Comparison of ENCODE assay signal across 8 mouse cellular contexts in genomic region chr6:52861186-52861820, GRCm38 (mm10).
DNase-seq lines count a peak whose midpoint lies in the region; ATAC-seq and TF ChIP-seq lines count a peak whose summit lies in the region.

No protein-coding gene starts in this region.

- 80% methylated on average over 9 of the region's 9 CpGs for WGBS in hindbrain, embryonic 10.5 days
- 84% methylated on average over 9 of the region's 9 CpGs for WGBS in hindbrain, embryonic 11.5 days
- WGBS in limb, embryonic 14.5 days = 36% methylated on average over 9 of the region's 9 CpGs
- 91% methylated on average over 9 of the region's 9 CpGs for WGBS in thymus, adult 2 months
- 57% methylated on average over 9 of the region's 9 CpGs for WGBS in kidney, embryonic 14.5 days

- H3K36me3 ChIP-seq in hindbrain, embryonic 10.5 days = no peaks in the 10 kb centered on the region
- no peaks in the 10 kb centered on the region for H3K36me3 ChIP-seq in hindbrain, embryonic 11.5 days (ENCODE audit: control insufficient read depth, insufficient read depth, low read length)
- no peaks in the 10 kb centered on the region for H3K36me3 ChIP-seq in limb, embryonic 14.5 days (ENCODE audit: control insufficient read depth, insufficient read depth, low read length)
- H3K36me3 ChIP-seq in thymus, adult 2 months (ENCODE audit: control insufficient read depth, insufficient read depth, low read length) = no peaks in the 10 kb centered on the region
- H3K36me3 ChIP-seq in kidney, embryonic 14.5 days (ENCODE audit: control insufficient read depth, insufficient read depth, low read length) = no peaks in the 10 kb centered on the region

- no peak overlapping the region for H3K4me3 ChIP-seq in hindbrain, embryonic 10.5 days
- H3K4me3 ChIP-seq in hindbrain, embryonic 11.5 days (ENCODE audit: low read depth, low read length) = no peak overlapping the region
- no peak overlapping the region for H3K4me3 ChIP-seq in embryonic fibroblast, embryonic 13.5 days (ENCODE audit: insufficient read depth, low read length)
- no peak overlapping the region for H3K4me3 ChIP-seq in limb, embryonic 14.5 days (replicated peaks; ENCODE audit: low read length)
- no peak overlapping the region for H3K4me3 ChIP-seq in thymus, adult 2 months (ENCODE audit: control insufficient read depth, insufficient read depth, low read length)
- no peak overlapping the region for H3K4me3 ChIP-seq in kidney, embryonic 14.5 days (ENCODE audit: low read length)

- no peak for ATAC-seq in hindbrain, embryonic 11.5 days (ENCODE audit: low FRiP score)
- peak; percentile 26; the same call in 1 of the 2 replicates for ATAC-seq in cerebellum, adult (ENCODE audit: insufficient number of reproducible peaks, low FRiP score, low TSS enrichment)
- ATAC-seq in limb, embryonic 14.5 days (ENCODE audit: low FRiP score, low read depth) = peak; percentile 23
- no peak for ATAC-seq in kidney, embryonic 14.5 days (ENCODE audit: low FRiP score, low TSS enrichment)

- no peak overlapping the region for H3K9ac ChIP-seq in hindbrain, embryonic 11.5 days (ENCODE audit: low read depth, low read length)
- H3K9ac ChIP-seq in limb, embryonic 14.5 days (ENCODE audit: low read depth, low read length, severe bottlenecking) = no peak overlapping the region
- H3K9ac ChIP-seq in kidney, embryonic 14.5 days (ENCODE audit: low read depth, low read length) = no peak overlapping the region

- no peak for DNase-seq in hindbrain, embryonic 10.5 days (ENCODE audit: low spot score)
- no peak for DNase-seq in hindbrain, embryonic 11.5 days (ENCODE audit: low spot score)
- peak; percentile 63 for DNase-seq in limb, embryonic 14.5 days (ENCODE audit: low spot score)
- DNase-seq in thymus, adult 2 months = no peak
- DNase-seq in ovary, postnatal 10 days (ENCODE audit: low spot score) = no peak

- no peak overlapping the region for H3K4me2 ChIP-seq in hindbrain, embryonic 11.5 days (replicated peaks; ENCODE audit: low read depth, low read length)
- H3K4me2 ChIP-seq in limb, embryonic 14.5 days (replicated peaks; ENCODE audit: low read depth, low read length, severe bottlenecking) = no peak overlapping the region
- no peak overlapping the region for H3K4me2 ChIP-seq in kidney, embryonic 14.5 days (replicated peaks; ENCODE audit: low read depth, low read length)

- peak overlapping the region; percentile 70 for H3K27ac ChIP-seq in hindbrain, embryonic 10.5 days
- H3K27ac ChIP-seq in hindbrain, embryonic 11.5 days (ENCODE audit: low read depth, low read length) = no peak overlapping the region
- H3K27ac ChIP-seq in embryonic fibroblast, embryonic 13.5 days (ENCODE audit: insufficient read depth, low read length) = peak overlapping the region; percentile 55
- H3K27ac ChIP-seq in limb, embryonic 14.5 days (replicated peaks; ENCODE audit: low read depth, low read length) = peak overlapping the region; percentile 75
- H3K27ac ChIP-seq in thymus, adult 2 months (ENCODE audit: control insufficient read depth, insufficient read depth, low read length) = no peak overlapping the region
- H3K27ac ChIP-seq in kidney, embryonic 14.5 days (ENCODE audit: low read depth, low read length) = no peak overlapping the region

- H3K4me1 ChIP-seq in hindbrain, embryonic 10.5 days (replicated peaks) = peaks cover 60% of the 10 kb centered on the region
- peaks cover 5% of the 10 kb centered on the region for H3K4me1 ChIP-seq in hindbrain, embryonic 11.5 days (replicated peaks; ENCODE audit: control insufficient read depth, insufficient read depth, low read length)
- peaks cover 18% of the 10 kb centered on the region for H3K4me1 ChIP-seq in embryonic fibroblast, embryonic 13.5 days (ENCODE audit: control insufficient read depth, insufficient read depth, low read length)
- H3K4me1 ChIP-seq in limb, embryonic 14.5 days (ENCODE audit: control insufficient read depth, insufficient read depth, low read length) = peaks cover 58% of the 10 kb centered on the region
- H3K4me1 ChIP-seq in thymus, adult 2 months (replicated peaks; ENCODE audit: control insufficient read depth, insufficient read depth, low read length) = peaks cover 40% of the 10 kb centered on the region
- H3K4me1 ChIP-seq in kidney, embryonic 14.5 days (ENCODE audit: control insufficient read depth, insufficient read depth, low read length) = peaks cover 31% of the 10 kb centered on the region

- no peak for TF ChIP-seq POLR2A in embryonic fibroblast, embryonic 13.5 days (IDR thresholded peaks at IDR 0.05; ENCODE audit: low read depth, low read length)
- TF ChIP-seq POLR2A in limb, embryonic 14.5 days (IDR thresholded peaks at IDR 0.05; ENCODE audit: borderline replicate concordance, extremely low read depth, insufficient read depth, insufficient read length) = no peak
- no peak for TF ChIP-seq POLR2A in thymus, adult 2 months (IDR thresholded peaks at IDR 0.05; ENCODE audit: control insufficient read depth, extremely low read depth, insufficient read depth, low read length, poor library complexity)

- H3K27me3 ChIP-seq in hindbrain, embryonic 10.5 days (ENCODE audit: insufficient read depth, poor library complexity, severe bottlenecking) = no peaks in the 10 kb centered on the region
- no peaks in the 10 kb centered on the region for H3K27me3 ChIP-seq in hindbrain, embryonic 11.5 days (ENCODE audit: control insufficient read depth, insufficient read depth, low read length)
- no peaks in the 10 kb centered on the region for H3K27me3 ChIP-seq in limb, embryonic 14.5 days (ENCODE audit: control insufficient read depth, insufficient read depth, low read length)
- no peaks in the 10 kb centered on the region for H3K27me3 ChIP-seq in thymus, adult 2 months (ENCODE audit: control insufficient read depth, insufficient read depth, low read length)
- no peaks in the 10 kb centered on the region; the same call in 1 of the 2 replicates for H3K27me3 ChIP-seq in kidney, embryonic 14.5 days (ENCODE audit: control insufficient read depth, insufficient read depth, low read length)

- TF ChIP-seq CTCF in embryonic fibroblast, embryonic 13.5 days (IDR thresholded peaks at IDR 0.05; ENCODE audit: borderline replicate concordance, insufficient read depth, low read length) = no peak
- no peak for TF ChIP-seq CTCF in thymus, adult 2 months (IDR thresholded peaks at IDR 0.05; ENCODE audit: borderline replicate concordance, control insufficient read depth, extremely low read depth, insufficient read depth, low read length, poor library complexity)

- H3K9me3 ChIP-seq in hindbrain, embryonic 10.5 days = no peaks in the 10 kb centered on the region
- H3K9me3 ChIP-seq in hindbrain, embryonic 11.5 days (ENCODE audit: control insufficient read depth, low read length) = no peaks in the 10 kb centered on the region
- no peaks in the 10 kb centered on the region for H3K9me3 ChIP-seq in limb, embryonic 14.5 days (ENCODE audit: control insufficient read depth, low read length)
- H3K9me3 ChIP-seq in kidney, embryonic 14.5 days (ENCODE audit: control insufficient read depth, low read length) = no peaks in the 10 kb centered on the region

Comparison
In these comparisons a context has a peak if more than half of its experiments do, and no peak if none do; other contexts are left out.
1. H3K27ac ChIP-seq: peak in hindbrain, embryonic 10.5 days (single experiment), embryonic fibroblast, embryonic 13.5 days (single experiment) and limb, embryonic 14.5 days (single experiment); none in hindbrain, embryonic 11.5 days (single experiment), thymus, adult 2 months (single experiment) and kidney, embryonic 14.5 days (single experiment).
2. ATAC-seq: peak in cerebellum, adult (single experiment) and limb, embryonic 14.5 days (single experiment); none in hindbrain, embryonic 11.5 days (single experiment) and kidney, embryonic 14.5 days (single experiment).